34 mouse cellular contexts compared by ENCODE assay signal in genomic region chr15:101060280-101060852, GRCm38 (mm10). TPM values are rescaled to one million over a fixed set of nuclear protein-coding genes. Genes with fewer than 3 reads are reported as not detected.
DNase-seq lines count a peak whose midpoint lies in the region; ATAC-seq and TF ChIP-seq lines count a peak whose summit lies in the region.
"Had no signal": no experiment of that assay in that cellular context is flagged by ENCODE, and none has a peak within 500 bp of the region (broad histone marks: within the 10 kb centered on the region; RNA-seq: fewer than 3 reads in every experiment).

No protein-coding gene starts in this region.

- TF ChIP-seq CTCF in liver, adult 2 months (IDR thresholded peaks at IDR 0.05; ENCODE audit: low read depth, low read length) = no peak

- 43% methylated on average over 11 of the region's 11 CpGs for WGBS in forebrain, embryonic 10.5 days
- 39% methylated on average over 11 of the region's 11 CpGs for WGBS in forebrain, embryonic 13.5 days
- whole genome bisulfite sequencing in liver, adult 2 months = 75% methylated on average over 11 of the region's 11 CpGs
- 71% methylated on average over 11 of the region's 11 CpGs for WGBS in liver, embryonic 11.5 days
- 61% methylated on average over 11 of the region's 11 CpGs for WGBS in embryonic facial prominence, embryonic 10.5 days
- WGBS in neural tube, embryonic 12.5 days = 39% methylated on average over 11 of the region's 11 CpGs
- 63% methylated on average over 11 of the region's 11 CpGs for WGBS in heart, embryonic 11.5 days (ENCODE audit: insufficient replicate concordance)

- H3K27me3 ChIP-seq in forebrain, embryonic 10.5 days (ENCODE audit: poor library complexity, severe bottlenecking) = peaks cover 34% of the 10 kb centered on the region
- H3K27me3 ChIP-seq in forebrain, embryonic 13.5 days = peaks cover 23% of the 10 kb centered on the region
- no peaks in the 10 kb centered on the region for H3K27me3 ChIP-seq in liver, adult 2 months (ENCODE audit: control insufficient read depth, insufficient read depth, low read length)
- H3K27me3 ChIP-seq in liver, embryonic 11.5 days (replicated peaks; ENCODE audit: control insufficient read depth, insufficient read depth, low read length) = peaks cover 15% of the 10 kb centered on the region
- peaks cover 8% of the 10 kb centered on the region for H3K27me3 ChIP-seq in embryonic facial prominence, embryonic 10.5 days (replicated peaks; ENCODE audit: low read depth, poor library complexity, severe bottlenecking)
- peaks cover 5% of the 10 kb centered on the region; the same call in 1 of the 2 replicates for H3K27me3 ChIP-seq in neural tube, embryonic 12.5 days (replicated peaks)
- H3K27me3 ChIP-seq in heart, embryonic 11.5 days (ENCODE audit: control insufficient read depth, insufficient read depth, low read length) = peaks cover 3% of the 10 kb centered on the region

- peaks cover 84% of the 10 kb centered on the region for H3K4me1 ChIP-seq in forebrain, embryonic 10.5 days
- H3K4me1 ChIP-seq in forebrain, embryonic 13.5 days = peaks cover 24% of the 10 kb centered on the region
- H3K4me1 ChIP-seq in liver, adult 2 months (ENCODE audit: control insufficient read depth, insufficient read depth, low read length) = no peaks in the 10 kb centered on the region
- H3K4me1 ChIP-seq in liver, embryonic 11.5 days (replicated peaks; ENCODE audit: control insufficient read depth, insufficient read depth, low read length) = peaks cover under 1% of the 10 kb centered on the region
- H3K4me1 ChIP-seq in embryonic facial prominence, embryonic 10.5 days = peaks cover 88% of the 10 kb centered on the region
- H3K4me1 ChIP-seq in neural tube, embryonic 12.5 days = peaks cover 48% of the 10 kb centered on the region
- peaks cover 6% of the 10 kb centered on the region for H3K4me1 ChIP-seq in heart, embryonic 11.5 days (ENCODE audit: control insufficient read depth, insufficient read depth, low read length)

- peak overlapping the region; percentile 70 for H3K27ac ChIP-seq in forebrain, embryonic 10.5 days
- no peak overlapping the region for H3K27ac ChIP-seq in forebrain, embryonic 13.5 days
- no peak overlapping the region for H3K27ac ChIP-seq in liver, adult 2 months (replicated peaks; ENCODE audit: insufficient read depth, low read depth, low read length)
- H3K27ac ChIP-seq in liver, embryonic 11.5 days (ENCODE audit: low read depth, low read length) = no peak overlapping the region
- peak overlapping the region; percentile 66 for H3K27ac ChIP-seq in embryonic facial prominence, embryonic 10.5 days (replicated peaks)
- H3K27ac ChIP-seq in neural tube, embryonic 12.5 days = peak overlapping the region; percentile 20; the same call in 1 of the 2 replicates
- no peak overlapping the region for H3K27ac ChIP-seq in heart, embryonic 11.5 days (ENCODE audit: low read depth, low read length)
- H3K27ac ChIP-seq: gastrocnemius, adult 2 months; liver, embryonic 12.5 days had no signal

- TF ChIP-seq POLR2A in liver, adult 2 months (IDR thresholded peaks at IDR 0.05; ENCODE audit: extremely low read depth, insufficient read depth, low read length) = no peak

- peak overlapping the region; percentile 5; the same call in 1 of the 2 replicates for H3K4me3 ChIP-seq in forebrain, embryonic 10.5 days
- no peak overlapping the region for H3K4me3 ChIP-seq in forebrain, embryonic 13.5 days
- no peak overlapping the region for H3K4me3 ChIP-seq in liver, adult 2 months (ENCODE audit: insufficient read depth, low read depth, low read length)
- no peak overlapping the region for H3K4me3 ChIP-seq in liver, embryonic 11.5 days (ENCODE audit: low read depth, low read length)
- no peak overlapping the region for H3K4me3 ChIP-seq in embryonic facial prominence, embryonic 10.5 days
- H3K4me3 ChIP-seq in neural tube, embryonic 12.5 days = no peak overlapping the region
- H3K4me3 ChIP-seq in heart, embryonic 11.5 days (ENCODE audit: low read depth, low read length) = no peak overlapping the region
- H3K4me3 ChIP-seq: erythroblast, embryonic 14.5 days; gastrocnemius, adult 2 months; liver, embryonic 12.5 days had no signal

- ATAC-seq in forebrain, embryonic 13.5 days = no peak
- ATAC-seq in liver, embryonic 11.5 days (replicated peaks; ENCODE audit: low FRiP score) = no peak
- no peak for ATAC-seq in neural tube, embryonic 12.5 days (ENCODE audit: low FRiP score, low read depth)
- no peak for ATAC-seq in heart, embryonic 11.5 days (replicated peaks; ENCODE audit: insufficient number of reproducible peaks, low FRiP score, low TSS enrichment)
- ATAC-seq: activated CD4-positive, CD25-positive, alpha-beta regulatory T cell, adult 4 months; liver, embryonic 12.5 days had no signal

- H3K9ac ChIP-seq in forebrain, embryonic 13.5 days = no peak overlapping the region
- H3K9ac ChIP-seq in liver, adult 2 months (ENCODE audit: low read depth, low read length) = no peak overlapping the region
- no peak overlapping the region for H3K9ac ChIP-seq in liver, embryonic 11.5 days (ENCODE audit: low read depth, low read length)
- H3K9ac ChIP-seq in neural tube, embryonic 12.5 days = 0 out of 2 replicates have a peak overlapping the region, but pooled peaks have one; percentile 8
- H3K9ac ChIP-seq in heart, embryonic 11.5 days (ENCODE audit: low read depth, low read length) = no peak overlapping the region
- H3K9ac ChIP-seq: liver, embryonic 12.5 days had no signal

- peaks cover 14% of the 10 kb centered on the region for H3K79me2 ChIP-seq in liver, adult 2 months (ENCODE audit: control insufficient read depth, insufficient read depth, low read length)

- no peak overlapping the region for H3K4me2 ChIP-seq in forebrain, embryonic 13.5 days
- H3K4me2 ChIP-seq in liver, embryonic 11.5 days = no peak overlapping the region
- no peak overlapping the region; the same call in 1 of the 2 replicates for H3K4me2 ChIP-seq in neural tube, embryonic 12.5 days (replicated peaks)
- no peak overlapping the region for H3K4me2 ChIP-seq in heart, embryonic 11.5 days
- H3K4me2 ChIP-seq: liver, embryonic 12.5 days had no signal

- H3K9me3 ChIP-seq in forebrain, embryonic 10.5 days = no peaks in the 10 kb centered on the region
- H3K9me3 ChIP-seq in forebrain, embryonic 13.5 days (replicated peaks) = no peaks in the 10 kb centered on the region
- H3K9me3 ChIP-seq in liver, embryonic 11.5 days (ENCODE audit: control insufficient read depth, low read length) = no peaks in the 10 kb centered on the region
- no peaks in the 10 kb centered on the region for H3K9me3 ChIP-seq in embryonic facial prominence, embryonic 10.5 days
- H3K9me3 ChIP-seq in neural tube, embryonic 12.5 days = no peaks in the 10 kb centered on the region
- H3K9me3 ChIP-seq in heart, embryonic 11.5 days (replicated peaks; ENCODE audit: control insufficient read depth, low read length) = no peaks in the 10 kb centered on the region
- H3K9me3 ChIP-seq: liver, embryonic 12.5 days had no signal

- peaks cover 23% of the 10 kb centered on the region for H3K36me3 ChIP-seq in forebrain, embryonic 10.5 days (replicated peaks)
- no peaks in the 10 kb centered on the region for H3K36me3 ChIP-seq in forebrain, embryonic 13.5 days (ENCODE audit: poor library complexity, severe bottlenecking)
- H3K36me3 ChIP-seq in liver, adult 2 months (ENCODE audit: control insufficient read depth, insufficient read depth, low read length) = no peaks in the 10 kb centered on the region
- H3K36me3 ChIP-seq in liver, embryonic 11.5 days (ENCODE audit: control insufficient read depth, insufficient read depth, low read length) = no peaks in the 10 kb centered on the region
- peaks cover 44% of the 10 kb centered on the region for H3K36me3 ChIP-seq in embryonic facial prominence, embryonic 10.5 days (replicated peaks)
- H3K36me3 ChIP-seq in neural tube, embryonic 12.5 days = no peaks in the 10 kb centered on the region; the same call in 1 of the 2 replicates
- H3K36me3 ChIP-seq in heart, embryonic 11.5 days (ENCODE audit: control insufficient read depth, insufficient read depth, low read length) = no peaks in the 10 kb centered on the region
- H3K36me3 ChIP-seq: liver, embryonic 12.5 days had no signal

- DNase-seq in forebrain, embryonic 10.5 days (ENCODE audit: extremely low spot score, low spot score) = no peak
- peak; percentile 24 for DNase-seq in liver, adult 2 months (ENCODE audit: extremely low read depth, low read depth, low spot score)
- no peak for DNase-seq in liver, embryonic 11.5 days (ENCODE audit: low spot score)
- DNase-seq in embryonic facial prominence, embryonic 10.5 days (ENCODE audit: low spot score) = no peak
- DNase-seq: adrenal gland, adult 8-10 months; cerebellum, adult 11-12 months; cerebellum, postnatal 10 days; gastrocnemius, adult 2 months; heart, postnatal 4 days; kidney, adult 8-10 months; kidney, postnatal 10 days; left cerebral cortex, postnatal 4 days; lung, adult 2 months; lung, postnatal 14 days; right cerebral cortex, adult 18-20 months; right cerebral cortex, postnatal 4 days; thymus, postnatal 25 days had no signal

RNA-seq across cellular contexts. Expression of gene Gm47841, which starts 13.2 kb away (rescaled TPM):
- polyA plus RNA-seq in forebrain, embryonic 10.5 days (2016; fragmentation: Nextera tagmentation; extraction: Ambion mirVana) = not detected in 2 replicates
- not detected in 2 replicates for polyA plus RNA-seq in forebrain, embryonic 13.5 days (2015; fragmentation: Nextera tagmentation; extraction: Ambion mirVana)
- total RNA-seq in liver, adult 2 months (2014; rRNA removed) = not detected in 2 replicates
- not detected in 2 replicates for polyA plus RNA-seq in liver, adult 2 months (2012; rRNA removed)
- polyA plus RNA-seq in liver, embryonic 11.5 days (2014; fragmentation: Nextera tagmentation; extraction: Ambion mirVana) = not detected in 2 replicates
- polyA plus RNA-seq in embryonic facial prominence, embryonic 10.5 days (2016; fragmentation: Nextera tagmentation; extraction: Ambion mirVana) = not detected in 2 replicates
- not detected in 2 replicates for polyA plus RNA-seq in neural tube, embryonic 12.5 days (2016; fragmentation: Nextera tagmentation; extraction: Ambion mirVana)
- polyA plus RNA-seq in heart, embryonic 11.5 days (2014; fragmentation: Nextera tagmentation; extraction: Ambion mirVana) = not detected in 2 replicates
- total RNA-seq: gastrocnemius, adult 2 months; layer of hippocampus, postnatal 14 days; left cerebral cortex, adult 8-10 months; left cerebral cortex, postnatal 4 days; megakaryocyte progenitor cell, adult 5-6 weeks; monocyte, adult 5-6 weeks had no signal
- polyA plus RNA-seq: activated CD4-positive, CD25-positive, alpha-beta regulatory T cell, adult 4 months; cortical plate, adult 2 months; embryonic facial prominence, embryonic 11.5 days; erythroblast, embryonic 14.5 days; heart, embryonic 16.5 days; intestine, embryonic 14.5 days; liver, embryonic 12.5 days; neural tube, embryonic 14.5 days; stomach, embryonic 14.5 days had no signal

RNA-seq across cellular contexts. Expression of gene Fignl2, which starts 18.0 kb away (rescaled TPM):
- 0.80 and 0.82 TPM in 2 replicates for polyA plus RNA-seq in forebrain, embryonic 10.5 days (2016; fragmentation: Nextera tagmentation; extraction: Ambion mirVana)
- 0.20 TPM in 1 of 2 replicates, not detected in the other for polyA plus RNA-seq in forebrain, embryonic 13.5 days (2015; fragmentation: Nextera tagmentation; extraction: Ambion mirVana)
- total RNA-seq in liver, adult 2 months (2014; rRNA removed) = 1.8 and 2.3 TPM in 2 replicates
- polyA plus RNA-seq in liver, adult 2 months (2012; rRNA removed) = 6.4 and 6.9 TPM in 2 replicates
- polyA plus RNA-seq in liver, embryonic 11.5 days (2014; fragmentation: Nextera tagmentation; extraction: Ambion mirVana) = 0.27 and 0.40 TPM in 2 replicates
- polyA plus RNA-seq in embryonic facial prominence, embryonic 10.5 days (2016; fragmentation: Nextera tagmentation; extraction: Ambion mirVana) = 1.2 and 1.7 TPM in 2 replicates
- polyA plus RNA-seq in neural tube, embryonic 12.5 days (2016; fragmentation: Nextera tagmentation; extraction: Ambion mirVana) = 0.55 and 0.84 TPM in 2 replicates
- polyA plus RNA-seq in heart, embryonic 11.5 days (2014; fragmentation: Nextera tagmentation; extraction: Ambion mirVana) = 0.30 and 0.33 TPM in 2 replicates
- polyA plus RNA-seq: activated CD4-positive, CD25-positive, alpha-beta regulatory T cell, adult 4 months; erythroblast, embryonic 14.5 days had no signal

RNA-seq across cellular contexts. Expression of gene Ankrd33, which starts 55.2 kb away (rescaled TPM):
- not detected in 2 replicates for polyA plus RNA-seq in forebrain, embryonic 10.5 days (2016; fragmentation: Nextera tagmentation; extraction: Ambion mirVana)
- polyA plus RNA-seq in forebrain, embryonic 13.5 days (2015; fragmentation: Nextera tagmentation; extraction: Ambion mirVana) = not detected in 2 replicates
- total RNA-seq in liver, adult 2 months (2014; rRNA removed) = not detected in 2 replicates
- polyA plus RNA-seq in liver, adult 2 months (2012; rRNA removed) = not detected in 2 replicates
- polyA plus RNA-seq in liver, embryonic 11.5 days (2014; fragmentation: Nextera tagmentation; extraction: Ambion mirVana) = not detected in 2 replicates
- polyA plus RNA-seq in embryonic facial prominence, embryonic 10.5 days (2016; fragmentation: Nextera tagmentation; extraction: Ambion mirVana) = 0.10 TPM in 1 of 2 replicates, not detected in the other
- polyA plus RNA-seq in neural tube, embryonic 12.5 days (2016; fragmentation: Nextera tagmentation; extraction: Ambion mirVana) = not detected in 2 replicates
- polyA plus RNA-seq in heart, embryonic 11.5 days (2014; fragmentation: Nextera tagmentation; extraction: Ambion mirVana) = not detected in 2 replicates
- total RNA-seq: gastrocnemius, adult 2 months; gastrocnemius, postnatal 4 days; heart, postnatal 4 days; layer of hippocampus, postnatal 14 days; left cerebral cortex, postnatal 4 days; megakaryocyte progenitor cell, adult 5-6 weeks; monocyte, adult 5-6 weeks had no signal
- polyA plus RNA-seq: activated CD4-positive, CD25-positive, alpha-beta regulatory T cell, adult 4 months; cortical plate, adult 2 months; embryonic facial prominence, embryonic 11.5 days; erythroblast, embryonic 14.5 days; heart, embryonic 16.5 days; intestine, embryonic 14.5 days; liver, embryonic 12.5 days; neural tube, embryonic 14.5 days; stomach, embryonic 14.5 days had no signal

Comparison
In these comparisons a context has a peak if more than half of its experiments do, and no peak if none do; other contexts are left out.
1. H3K27ac ChIP-seq: peak in forebrain, embryonic 10.5 days (single experiment), embryonic facial prominence, embryonic 10.5 days (single experiment) and neural tube, embryonic 12.5 days (single experiment); none in forebrain, embryonic 13.5 days (single experiment), liver, adult 2 months (single experiment), liver, embryonic 11.5 days (single experiment) and heart, embryonic 11.5 days (single experiment).